Mouse (Mus musculus) gastrocnemius, adult 8-10 months (tissue): Measurements from ENCODE around the gene Tubgcp5. TPM values are rescaled to one million over a fixed set of nuclear protein-coding genes. Genes with fewer than 3 reads are reported as not detected.
A peak's percentile ranks its signal among the peaks of the same experiment; 100 is the strongest.
"Not testable (repeated sequence)": the region's sequence is repeated elsewhere in the genome, so short reads cannot be mapped to it uniquely, and the experiment has no call there.

Source experiments
- DNase-seq, 2 experiments: peaks; one replicate each; pipeline ENCODE4 v3.0.0; 2022; ENCODE audit warnings: low spot score in 2 of 2
- total RNA-seq, 4 experiments: library from RNA; stranded (reverse); gene quantifications; 2 replicates each; pipeline ENCODE4 v1.2.4; 2022

Tubgcp5 gene
- total RNA-seq, result 10 to 100 TPM in 2 of 4 experiments, 1 to 10 TPM in 2; 8.9 to 11.2 (median 10.1) TPM

DNA sequence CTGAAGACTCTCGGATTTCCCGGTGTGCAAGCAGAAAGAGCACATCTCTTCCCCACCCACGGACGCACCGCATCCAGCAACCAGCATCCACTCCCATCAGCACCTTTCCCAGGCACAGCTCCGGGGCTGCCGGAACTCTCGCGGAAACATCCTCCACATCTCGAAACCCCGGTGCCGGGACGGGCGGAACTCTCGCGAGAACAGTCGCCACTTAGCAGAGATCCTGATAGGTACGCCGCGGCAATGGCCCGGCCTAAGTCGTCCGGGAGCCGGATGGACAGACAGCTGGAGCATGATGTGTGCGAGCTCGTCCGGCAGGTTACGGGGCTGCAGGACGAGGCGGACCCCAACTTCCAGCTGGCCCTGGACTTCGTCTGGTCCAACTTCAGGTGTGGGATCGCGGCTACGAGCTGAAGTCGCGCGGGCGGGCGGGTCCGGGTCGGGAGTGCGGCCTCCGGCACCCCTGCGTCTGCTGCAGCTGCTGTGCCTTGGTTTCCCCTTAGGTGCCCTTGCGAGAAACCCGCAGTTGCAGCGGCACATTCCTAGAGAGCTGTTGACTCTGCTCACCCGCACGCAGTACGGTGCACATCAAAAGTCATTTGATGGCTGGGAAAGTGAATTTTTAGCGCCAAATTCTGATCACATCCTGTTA is at the start of gene Tubgcp5:
TSS of gene Tubgcp5 (plus strand) at position 203 of the 652 bp plus-strand sequence.
- DNase-seq, result peak; percentile 93 to 96

GRCm38 (mm10) chr7:55744566-55745220 is 49.3 kb upstream of the Tubgcp5 start:
- DNase-seq, result no peak

DNA sequence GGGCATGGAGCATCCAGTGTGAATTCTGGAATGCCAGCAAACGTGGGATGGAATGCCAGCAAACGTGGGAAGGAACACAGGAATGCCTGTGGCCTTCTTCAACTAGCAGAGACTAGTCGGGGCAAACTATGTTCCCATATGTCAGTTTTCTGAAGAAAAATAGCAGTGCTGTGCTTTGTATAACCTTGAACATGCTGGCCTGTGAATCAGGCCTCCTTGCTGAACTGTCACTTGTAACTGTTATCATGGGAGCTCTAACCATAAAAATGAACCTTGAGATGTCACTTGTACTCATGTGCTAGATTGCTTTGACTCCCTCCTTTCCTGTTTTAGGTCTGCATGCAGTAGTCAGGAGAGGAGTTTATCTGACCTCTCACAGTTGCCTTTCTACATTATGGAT is 43.1 kb upstream of the Tubgcp5 start:
- DNase-seq, result no peak

GRCm38 (mm10) chr7:55759346-55759745 is 34.6 kb upstream of the Tubgcp5 start:
- no peak for DNase-seq

- no peak for DNase-seq
Measured at GRCm38 (mm10) chr7:55767926-55768325, 26.0 kb upstream of the Tubgcp5 start, which contains the start of gene Siglech. TSS of gene Siglech (plus strand) at chr7:55768178.

DNA sequence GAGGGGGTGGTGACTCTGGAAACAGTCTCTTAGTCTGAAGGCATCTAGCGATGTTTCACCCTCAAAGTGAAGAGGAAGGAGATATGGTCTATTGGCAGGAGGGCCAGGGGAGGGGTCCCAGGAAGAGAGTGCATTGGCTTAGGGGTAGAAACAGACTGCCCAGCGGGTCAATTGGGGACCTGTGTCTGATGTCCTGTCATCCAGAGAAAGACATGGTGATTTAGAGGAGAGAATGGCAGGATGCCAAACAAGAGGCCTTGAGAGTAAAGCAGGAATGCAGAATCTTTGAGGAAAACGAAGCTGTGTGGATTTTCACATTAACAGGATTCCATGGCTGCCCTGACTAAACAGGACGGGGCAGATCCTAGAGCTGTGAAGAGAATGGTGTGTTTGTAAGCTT is 13.9 kb upstream of the Tubgcp5 start:
- DNase-seq, result no peak

DNA sequence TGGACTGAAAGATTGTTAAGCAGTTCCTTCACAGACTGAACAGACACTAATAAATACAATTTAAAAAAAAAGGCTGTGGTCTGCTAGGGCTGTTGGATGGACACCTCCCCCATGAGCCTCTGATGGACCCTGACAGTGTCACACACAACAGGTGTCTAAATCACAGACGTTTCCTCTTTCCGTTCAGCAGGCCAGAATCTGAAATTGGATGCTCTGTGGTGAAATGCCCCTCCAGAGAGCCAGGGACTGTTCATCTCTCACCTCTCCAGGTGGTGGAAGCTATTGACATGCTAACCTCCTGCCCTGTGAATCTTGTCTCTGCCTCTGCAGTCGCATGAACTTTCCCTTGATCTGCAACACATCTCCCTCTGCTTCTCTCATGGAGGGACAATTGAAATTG is 11.5 kb upstream of the Tubgcp5 start:
- no peak for DNase-seq

- no peak for DNase-seq
Measured at GRCm38 (mm10) chr7:55784580-55784979, 9.4 kb upstream of the Tubgcp5 start.

DNA sequence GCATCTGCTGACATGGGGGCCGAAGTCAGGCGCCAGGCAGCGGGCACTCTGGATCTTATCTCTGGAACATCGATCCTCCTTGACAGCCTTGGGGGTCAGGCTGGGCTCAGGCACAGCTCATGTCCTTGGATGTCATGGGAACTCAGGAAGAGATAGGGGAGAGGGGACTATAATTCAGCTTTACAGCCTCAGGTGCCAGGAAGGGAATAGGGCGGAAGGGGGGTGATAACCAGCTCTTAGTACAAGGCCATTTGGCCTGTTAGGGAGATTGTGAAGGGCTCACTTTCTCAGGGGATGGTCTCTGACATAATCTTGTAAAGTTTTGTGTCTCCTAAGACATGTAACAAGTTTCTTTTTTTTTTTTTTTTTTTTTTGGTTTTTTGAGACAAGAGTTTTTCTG is 3.4 kb upstream of the Tubgcp5 start:
- not testable (repeated sequence) for DNase-seq

GRCm38 (mm10) chr7:55792280-55792679 is 1.7 kb upstream of the Tubgcp5 start:
- DNase-seq, result no peak

GRCm38 (mm10) chr7:55793236-55793951 is 560 bp upstream of the Tubgcp5 start:
- no peak for DNase-seq

DNA sequence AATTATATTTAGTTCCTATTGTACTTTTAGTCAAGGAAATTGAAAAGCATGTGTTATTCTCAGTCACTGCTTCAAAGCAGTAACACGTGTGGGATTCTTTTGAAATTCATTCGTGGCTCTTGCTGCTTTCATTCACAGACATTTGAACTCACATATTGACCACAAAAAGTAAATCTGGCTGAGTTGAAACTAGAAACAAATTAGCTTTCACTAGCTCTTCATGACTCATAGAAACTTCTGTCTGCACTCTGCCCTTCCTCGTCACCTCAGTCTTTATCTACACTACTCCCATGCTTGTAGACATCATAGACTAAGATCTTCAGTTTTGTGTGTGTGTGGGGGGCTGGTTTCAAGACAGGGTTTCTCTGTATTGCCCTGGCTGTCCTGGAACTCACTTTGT is 6.0 kb downstream of the Tubgcp5 start:
- no peak for DNase-seq

DNA sequence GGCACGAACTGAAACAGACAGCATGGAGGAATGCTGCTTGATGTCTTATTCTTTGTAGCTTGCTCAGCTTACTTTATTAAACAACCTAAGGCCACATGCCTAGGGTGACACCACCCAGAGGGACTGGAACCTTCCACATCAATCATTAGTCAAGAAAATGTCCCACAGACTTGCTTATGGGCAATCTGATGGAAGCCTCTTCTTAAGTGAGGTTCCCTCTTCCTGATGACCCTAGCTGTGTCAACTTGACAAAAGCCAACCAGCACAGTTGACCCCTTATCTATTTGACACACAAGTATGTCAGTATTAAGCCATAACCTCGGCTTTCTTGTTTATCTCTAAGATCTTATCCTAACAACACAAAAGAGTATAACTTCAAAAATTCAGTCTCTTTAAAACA is 16.0 kb downstream of the Tubgcp5 start:
- DNase-seq, result no peak

- no peak for DNase-seq
Measured at GRCm38 (mm10) chr7:55824468-55824867, 30.5 kb downstream of the Tubgcp5 start.

- DNase-seq, result no peak
Measured at GRCm38 (mm10) chr7:55827551-55827950, 33.6 kb downstream of the Tubgcp5 start.

GRCm38 (mm10) chr7:55836877-55837276 is 42.9 kb downstream of the Tubgcp5 start:
- no peak for DNase-seq

GRCm38 (mm10) chr7:55841445-55841844 is 47.5 kb downstream of the Tubgcp5 start, which contains the start of gene Cyfip1:
TSS of gene Cyfip1 (plus strand) at chr7:55841745.
- no peak for DNase-seq

DNA sequence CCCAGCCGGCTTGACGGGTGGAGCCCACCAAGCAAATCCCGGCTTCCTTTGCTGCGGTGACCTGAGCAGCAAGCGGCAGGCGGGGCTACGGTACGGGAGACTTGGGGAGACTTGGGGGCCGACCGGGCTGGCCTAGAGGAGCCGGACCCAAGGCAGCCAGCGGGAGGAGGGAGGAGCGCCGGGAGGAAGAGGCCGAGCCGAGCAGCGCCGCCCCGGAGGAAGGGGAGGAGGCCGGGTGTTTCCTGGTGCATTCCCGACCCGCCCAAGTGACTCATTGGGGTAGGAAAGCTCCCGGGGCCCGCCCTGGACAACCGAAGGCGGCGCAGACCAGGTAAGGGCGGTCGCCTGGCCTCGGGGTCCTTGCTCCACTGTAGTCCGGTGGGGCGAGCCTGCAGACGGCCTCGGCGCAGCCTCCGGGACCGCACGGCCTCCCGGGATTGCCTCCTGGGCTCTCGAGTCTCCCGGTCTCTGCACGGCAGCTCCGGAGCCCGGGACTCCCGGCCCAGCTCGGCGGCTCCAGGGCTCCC is 48.1 kb downstream of the Tubgcp5 start:
- peak; percentile 82 to 84 for DNase-seq

DNA sequence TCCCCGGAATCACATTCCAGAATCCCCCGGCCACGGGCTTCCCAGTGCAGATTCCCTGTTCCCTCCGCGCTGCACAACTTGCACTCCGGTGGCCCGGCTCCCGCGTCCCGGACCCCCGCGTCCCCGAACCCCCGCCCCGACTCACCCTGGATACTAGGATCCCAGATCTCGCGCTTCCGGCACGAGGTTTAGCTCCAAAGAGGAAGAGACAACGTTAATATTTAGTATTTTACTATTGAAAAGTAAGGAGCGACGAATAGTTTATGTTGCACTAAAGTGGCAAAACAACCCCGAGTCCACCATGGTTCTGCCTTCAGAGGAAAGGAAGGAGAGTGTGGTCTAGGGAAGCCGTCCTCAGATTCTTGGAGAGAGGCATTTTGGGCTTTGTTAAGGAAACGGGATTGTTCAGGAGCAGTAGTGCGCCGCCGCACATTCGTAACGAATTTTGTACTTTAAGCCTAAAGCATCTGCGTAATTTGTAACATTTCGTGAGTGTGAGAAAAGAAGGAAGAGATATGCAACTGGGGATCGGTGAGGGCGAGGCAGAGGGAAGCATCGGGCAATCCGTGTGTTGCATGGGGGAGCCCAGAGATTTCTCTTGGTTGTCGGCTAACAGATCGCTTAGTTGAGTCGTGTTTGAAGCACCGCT is 48.7 kb downstream of the Tubgcp5 start:
- no peak for DNase-seq

DNA sequence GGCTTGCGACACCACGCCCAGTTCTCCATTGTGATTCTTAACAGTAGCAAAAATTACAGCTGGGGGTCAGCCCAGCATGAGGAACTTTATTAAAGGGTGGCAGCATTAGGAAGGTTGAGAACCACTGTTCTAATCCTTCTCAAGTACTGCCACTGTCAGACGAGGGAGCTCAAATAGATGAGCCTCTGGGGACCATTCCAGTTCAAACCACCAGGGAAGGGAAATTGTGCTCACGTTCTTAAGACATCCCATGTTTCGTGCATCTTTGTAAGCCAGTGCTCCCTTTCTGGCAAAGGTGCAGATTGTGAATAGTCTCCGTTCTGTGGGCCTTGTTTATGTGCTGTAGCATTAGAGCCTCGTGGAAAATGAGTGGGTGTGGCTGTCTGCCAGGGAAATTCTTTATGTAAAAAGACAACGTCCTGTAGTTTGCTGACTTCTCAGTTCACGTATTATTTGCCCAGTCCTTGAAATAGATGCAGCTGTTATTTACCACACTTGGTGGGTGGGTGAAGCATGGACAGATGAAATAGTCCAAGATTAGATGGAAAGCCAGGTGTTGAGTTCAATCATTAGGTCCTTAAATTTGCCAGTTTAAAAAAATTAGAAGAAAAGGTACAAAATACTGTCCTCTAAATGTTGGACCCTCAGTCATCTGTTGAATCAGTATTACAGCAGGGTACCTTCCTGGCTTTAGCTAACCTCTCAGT is 52.8 kb downstream of the Tubgcp5 start:
- DNase-seq, result no peak
